Mouse (Mus musculus) telencephalon, adult 2 months (tissue): Measurements from ENCODE around the gene Sh3pxd2b.

ENCODE experiments used
- DNase-seq: peaks from one replicate; pipeline ENCODE4 v3.0.0-alpha.2; 2011; ENCODE audit warnings: low read depth, low spot score

Sh3pxd2b gene

GRCm38 (mm10) chr11:32425043-32425658 lies 77.5 kb downstream of the Sh3pxd2b start:
- DNase-seq: no peak

- DNase-seq: no peak
Observed at GRCm38 (mm10) chr11:32427537-32427936, 79.9 kb downstream of the Sh3pxd2b start.

- DNase-seq: no peak
Observed at GRCm38 (mm10) chr11:32435410-32436060, 87.9 kb downstream of the Sh3pxd2b start.

- DNase-seq: peak; percentile 50
Observed at GRCm38 (mm10) chr11:32442576-32442975, 95.0 kb downstream of the Sh3pxd2b start.

- DNase-seq: no peak
Observed at GRCm38 (mm10) chr11:32444266-32444665, 96.6 kb downstream of the Sh3pxd2b start.

- no peak for DNase-seq
Observed at GRCm38 (mm10) chr11:32445135-32445534, 97.5 kb downstream of the Sh3pxd2b start.

- no peak for DNase-seq
Observed at GRCm38 (mm10) chr11:32445637-32446226, 98.1 kb downstream of the Sh3pxd2b start.

- no peak for DNase-seq
Observed at GRCm38 (mm10) chr11:32450216-32450615, 102.6 kb downstream of the Sh3pxd2b start.

GRCm38 (mm10) chr11:32451306-32451705 lies 103.7 kb downstream of the Sh3pxd2b start:
- DNase-seq: no peak

GRCm38 (mm10) chr11:32452745-32453144 lies 105.1 kb downstream of the Sh3pxd2b start:
- no peak for DNase-seq

- peak; percentile 61 for DNase-seq
Observed at GRCm38 (mm10) chr11:32453353-32453915, 105.8 kb downstream of the Sh3pxd2b start.

- no peak for DNase-seq
Observed at GRCm38 (mm10) chr11:32454231-32454799, 106.7 kb downstream of the Sh3pxd2b start.

- DNase-seq: peak; percentile 73
Observed at GRCm38 (mm10) chr11:32454800-32455506, 107.3 kb downstream of the Sh3pxd2b start, which contains the start of gene Ubtd2. Gene Ubtd2 (plus strand): TSS chr11:32455370.

- no peak for DNase-seq
Observed at GRCm38 (mm10) chr11:32455507-32456141, 108.0 kb downstream of the Sh3pxd2b start.

- DNase-seq: no peak
Observed at GRCm38 (mm10) chr11:32456356-32456755, 108.7 kb downstream of the Sh3pxd2b start.

GRCm38 (mm10) chr11:32464282-32464681 lies 116.7 kb downstream of the Sh3pxd2b start:
- no peak for DNase-seq

- DNase-seq: no peak
Observed at GRCm38 (mm10) chr11:32471925-32472324, 124.3 kb downstream of the Sh3pxd2b start.

GRCm38 (mm10) chr11:32474725-32475124 lies 127.1 kb downstream of the Sh3pxd2b start:
- DNase-seq: no peak

- no peak for DNase-seq
Observed at GRCm38 (mm10) chr11:32475487-32476236, 128.0 kb downstream of the Sh3pxd2b start.
